Mouse (Mus musculus) adipocyte (in vitro differentiated cells): Measurements from ENCODE around the gene Gm37240.

Source experiments
- DNase-seq: peaks from one replicate; pipeline ENCODE4 v3.0.0-alpha.2; 2016; ENCODE audit warnings: low spot score

The Gm37240 gene

GRCm38 (mm10) chr3:85635126-85635419 lies 252.2 kb downstream of the Gm37240 start:
- DNase-seq: no peak

DNA sequence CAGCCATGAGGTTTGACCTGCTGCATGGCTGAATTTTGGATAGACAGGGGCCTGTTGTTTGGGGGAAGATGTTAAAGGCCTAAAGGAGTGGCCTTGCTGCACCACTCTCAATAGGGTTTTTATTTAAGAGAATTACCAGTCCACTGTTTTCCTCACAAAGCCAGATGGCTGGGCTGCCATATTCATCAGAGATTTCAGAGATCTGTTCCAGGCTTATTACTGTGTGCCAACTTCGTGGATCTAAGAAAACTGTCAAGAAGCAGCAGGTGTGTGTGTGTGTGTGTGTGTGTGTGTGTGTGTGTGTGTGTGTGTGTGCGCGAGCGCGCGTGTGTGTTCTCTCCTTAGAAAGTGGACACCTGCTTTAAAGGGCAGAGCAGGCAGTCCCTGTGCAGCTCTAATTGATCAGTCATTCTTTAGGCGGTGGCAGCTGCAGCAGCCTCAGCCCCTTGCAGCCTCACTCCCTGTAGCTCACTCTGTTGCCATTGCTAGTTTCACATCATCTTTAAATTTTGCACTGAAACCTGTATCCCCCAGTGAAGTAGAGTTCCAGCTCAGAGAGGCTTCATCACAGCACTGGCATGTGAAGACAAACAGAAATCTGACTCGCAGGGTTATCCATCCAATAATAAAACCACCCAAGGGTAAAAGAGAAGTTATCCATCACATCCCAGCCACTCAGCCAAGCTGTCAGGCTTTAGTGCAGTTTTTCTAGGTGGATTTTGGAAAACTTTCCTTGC lies 252.8 kb downstream of the Gm37240 start:
- DNase-seq: no peak

DNA sequence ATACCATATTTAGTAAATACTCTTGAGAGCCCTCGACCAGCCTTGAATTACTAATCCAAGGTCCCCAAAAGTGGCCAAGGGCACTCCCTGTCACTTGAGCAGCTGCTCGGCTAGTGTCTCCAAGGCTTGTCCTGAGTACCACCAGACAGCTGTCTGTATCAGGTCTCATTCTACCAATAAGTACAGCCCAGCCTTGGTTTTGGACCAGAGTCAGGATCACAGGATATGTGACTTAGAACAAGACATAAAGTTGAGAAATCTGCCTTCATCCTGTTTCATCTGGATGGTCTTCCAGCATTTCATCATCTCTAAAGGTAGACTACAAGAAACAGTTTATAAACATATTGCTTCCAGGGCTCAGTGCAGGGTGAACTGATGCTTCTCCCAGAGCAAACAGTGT lies 253.6 kb downstream of the Gm37240 start:
- no peak for DNase-seq

DNA sequence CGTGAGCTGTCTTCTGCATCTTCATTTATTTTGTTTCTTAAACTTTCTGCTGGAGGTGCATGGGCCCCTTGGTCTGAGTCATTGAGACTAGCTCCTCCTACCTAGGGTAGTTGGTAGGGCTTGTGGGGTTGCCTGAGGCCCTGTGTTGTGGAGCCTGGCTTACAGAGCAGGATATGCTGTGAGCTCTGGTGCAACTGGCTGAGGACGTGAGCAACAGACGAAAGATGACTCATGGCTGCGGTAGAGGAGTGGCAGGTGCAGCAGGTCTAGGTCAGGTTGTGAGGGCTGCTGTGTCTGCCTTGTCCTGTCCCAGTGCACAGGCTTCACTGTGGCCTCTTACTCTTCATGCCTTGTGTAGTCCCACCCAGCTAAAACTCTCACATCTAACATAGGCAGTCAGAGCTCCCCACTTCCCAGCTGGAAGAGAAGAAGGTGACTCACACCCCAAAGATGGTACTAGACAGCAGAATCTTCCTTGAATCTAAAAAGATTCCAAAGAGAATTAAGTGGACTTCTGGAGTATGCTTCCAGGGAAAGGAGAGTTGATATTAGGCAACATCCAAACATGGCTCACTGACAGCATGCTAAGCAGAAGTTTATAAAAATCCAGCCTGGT lies 257.3 kb downstream of the Gm37240 start:
- no peak for DNase-seq

DNA sequence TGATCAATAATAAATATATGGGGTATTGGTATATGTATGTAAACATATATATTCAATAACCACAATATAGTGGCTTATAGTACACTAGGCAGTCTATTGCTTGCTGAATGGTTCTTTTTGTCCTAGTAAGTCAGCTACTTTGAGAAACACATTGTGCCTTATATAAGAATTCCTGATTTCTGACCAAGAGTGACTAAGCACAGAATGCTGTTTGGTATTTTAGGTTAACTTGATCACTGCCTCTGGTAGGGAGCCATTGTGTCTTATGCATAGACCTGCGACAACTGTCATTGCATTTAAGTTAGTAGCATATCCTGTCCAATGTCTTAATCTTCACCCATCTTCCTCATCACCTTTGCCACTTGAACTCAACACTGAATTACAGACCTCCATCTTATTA lies 267.6 kb downstream of the Gm37240 start:
- DNase-seq: no peak

DNA sequence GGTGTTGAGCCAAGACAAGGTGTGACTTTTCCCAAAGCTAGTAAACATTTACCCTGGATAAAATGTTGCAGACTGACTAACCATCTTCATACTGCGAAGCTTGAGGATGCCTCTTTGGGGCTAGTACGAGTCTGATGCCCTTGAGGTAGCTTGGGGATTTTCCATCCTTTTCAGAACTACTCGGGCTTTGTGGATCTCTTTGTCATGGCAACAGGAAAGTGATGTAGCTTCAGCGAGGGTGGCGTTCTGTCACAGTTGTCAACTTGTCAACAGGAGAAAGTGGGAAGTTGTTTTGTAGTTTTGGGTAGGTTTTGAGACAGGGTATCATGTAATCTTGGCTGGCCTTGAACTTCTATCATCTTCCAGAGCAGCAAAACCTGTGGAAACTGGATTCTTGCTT lies 268.0 kb downstream of the Gm37240 start:
- DNase-seq: no peak

GRCm38 (mm10) chr3:85618885-85619284 lies 268.4 kb downstream of the Gm37240 start:
- no peak for DNase-seq

DNA sequence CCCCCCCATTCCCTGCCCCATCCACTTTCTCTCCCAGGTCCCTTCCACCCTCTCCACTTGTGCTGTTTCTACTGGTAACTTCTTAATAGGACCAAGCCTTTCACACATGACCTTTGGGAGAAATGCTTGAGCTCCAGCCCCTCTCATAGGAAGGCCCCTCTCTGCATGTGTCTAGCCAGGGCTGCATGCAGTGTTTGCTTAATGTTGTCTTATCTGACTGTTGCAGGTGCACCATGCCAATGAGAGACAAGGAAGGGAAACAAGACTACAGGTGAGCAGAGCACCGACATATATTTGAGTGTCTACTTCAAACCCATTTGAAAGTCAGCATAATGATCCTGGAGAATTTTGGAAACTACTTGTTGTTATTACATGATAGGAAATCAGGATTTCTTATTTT lies 270.9 kb downstream of the Gm37240 start:
- DNase-seq: no peak

- no peak for DNase-seq
Observed at GRCm38 (mm10) chr3:85607753-85608152, 279.6 kb downstream of the Gm37240 start.

- DNase-seq: no peak
Observed at GRCm38 (mm10) chr3:85606912-85607311, 280.4 kb downstream of the Gm37240 start.

GRCm38 (mm10) chr3:85603811-85604210 lies 283.5 kb downstream of the Gm37240 start:
- DNase-seq: no peak

DNA sequence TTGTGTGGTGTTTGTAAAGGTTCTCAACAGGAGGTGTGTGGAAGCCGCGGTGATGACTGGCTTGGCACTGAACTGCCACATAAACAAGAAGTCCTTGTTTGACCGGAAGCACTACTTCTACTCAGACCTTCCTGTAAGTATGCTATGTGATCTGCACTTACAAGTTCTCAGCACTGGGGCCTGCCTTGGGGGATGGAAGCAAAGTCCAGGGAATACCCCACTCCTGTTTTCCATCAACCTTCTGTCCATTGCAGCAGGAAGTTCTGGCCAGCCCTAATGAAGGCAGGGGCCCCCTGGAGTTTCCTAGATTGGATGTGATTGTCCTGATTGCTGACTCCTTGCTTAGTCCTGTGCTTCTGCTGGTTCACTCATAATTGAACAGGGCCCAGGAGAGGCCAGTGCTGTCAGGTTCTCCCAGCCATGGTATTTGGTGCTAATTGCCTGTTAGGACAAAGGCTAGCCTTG lies 285.4 kb downstream of the Gm37240 start:
- DNase-seq: no peak

DNA sequence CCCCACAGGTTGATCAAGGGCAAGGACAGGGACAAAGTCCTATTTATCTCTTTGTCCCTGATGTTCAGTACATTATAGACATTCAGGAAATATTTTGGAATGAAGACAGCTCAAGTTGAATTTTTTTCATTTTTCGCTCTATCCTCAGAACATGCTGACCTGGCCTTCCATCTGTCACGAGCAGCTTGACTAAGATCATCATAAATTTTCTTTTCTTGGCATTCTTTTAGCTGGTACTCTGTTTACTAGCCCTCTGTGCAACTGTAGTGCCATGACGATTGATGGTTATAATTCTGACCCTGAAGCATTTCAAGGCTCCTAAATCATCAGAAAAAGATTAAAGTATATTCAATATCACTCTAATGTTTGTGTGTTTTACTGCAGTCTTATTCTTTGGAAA lies 287.8 kb downstream of the Gm37240 start:
- no peak for DNase-seq

- no peak for DNase-seq
Observed at GRCm38 (mm10) chr3:85594452-85594851, 292.9 kb downstream of the Gm37240 start.

- no peak for DNase-seq
Observed at GRCm38 (mm10) chr3:85592640-85593252, 294.6 kb downstream of the Gm37240 start.

- DNase-seq: no peak
Observed at GRCm38 (mm10) chr3:85592067-85592466, 295.3 kb downstream of the Gm37240 start.

DNA sequence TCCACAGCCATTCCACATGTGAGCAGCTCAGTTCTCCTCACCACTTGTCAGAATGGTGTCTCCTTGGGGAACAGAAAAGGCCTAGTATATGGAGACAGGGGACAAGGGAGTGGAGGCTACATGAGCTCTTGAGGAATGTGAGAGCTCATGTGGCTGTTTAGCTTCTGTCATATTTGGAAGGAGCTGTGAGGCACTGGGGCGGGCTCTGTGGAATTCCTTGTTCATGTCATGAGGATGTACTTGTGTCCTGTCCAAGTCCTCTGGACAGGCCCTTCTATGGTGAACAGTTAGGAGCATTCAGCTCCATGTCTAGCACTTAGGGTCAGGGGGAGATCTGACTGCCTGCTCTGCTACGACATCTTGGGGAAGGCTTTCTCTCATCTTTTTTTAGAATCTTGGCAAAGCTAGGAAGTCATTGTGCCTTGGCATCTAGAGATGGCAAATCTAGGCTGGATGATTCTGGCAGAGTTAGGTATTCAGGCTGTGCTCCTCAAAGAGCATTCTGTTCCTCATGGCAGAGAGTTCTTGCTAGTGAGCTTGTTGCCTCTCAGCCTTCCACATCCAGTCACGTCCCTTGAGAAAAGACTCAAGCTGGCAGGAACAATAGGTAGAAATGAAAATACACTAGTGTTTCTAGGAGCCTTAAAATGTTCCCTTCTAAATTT lies 297.1 kb downstream of the Gm37240 start:
- peak; percentile 37 for DNase-seq

- no peak for DNase-seq
Observed at GRCm38 (mm10) chr3:85588701-85589100, 298.6 kb downstream of the Gm37240 start.

GRCm38 (mm10) chr3:85584966-85585365 lies 302.4 kb downstream of the Gm37240 start:
- no peak for DNase-seq

- no peak for DNase-seq
Observed at GRCm38 (mm10) chr3:85583194-85583593, 304.1 kb downstream of the Gm37240 start.

DNA sequence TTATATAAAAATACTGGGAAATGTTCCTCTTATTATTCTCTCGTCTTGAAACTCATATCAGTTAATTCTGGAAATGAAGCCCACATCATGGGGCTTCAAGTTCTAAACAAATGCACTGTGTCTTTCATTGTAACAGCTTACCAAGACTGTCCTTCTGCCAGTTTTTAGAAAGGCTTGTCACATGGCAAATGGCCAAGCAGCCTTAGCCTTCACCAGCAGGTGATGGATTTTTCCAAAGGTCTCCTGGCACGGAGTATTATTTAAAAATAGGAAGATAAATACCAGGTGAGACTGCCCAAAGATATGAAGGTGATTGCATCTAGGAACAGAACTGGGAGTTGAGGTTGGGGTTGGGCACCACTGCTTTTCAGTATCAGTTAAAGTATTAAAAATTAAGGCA lies 304.6 kb downstream of the Gm37240 start:
- DNase-seq: no peak

DNA sequence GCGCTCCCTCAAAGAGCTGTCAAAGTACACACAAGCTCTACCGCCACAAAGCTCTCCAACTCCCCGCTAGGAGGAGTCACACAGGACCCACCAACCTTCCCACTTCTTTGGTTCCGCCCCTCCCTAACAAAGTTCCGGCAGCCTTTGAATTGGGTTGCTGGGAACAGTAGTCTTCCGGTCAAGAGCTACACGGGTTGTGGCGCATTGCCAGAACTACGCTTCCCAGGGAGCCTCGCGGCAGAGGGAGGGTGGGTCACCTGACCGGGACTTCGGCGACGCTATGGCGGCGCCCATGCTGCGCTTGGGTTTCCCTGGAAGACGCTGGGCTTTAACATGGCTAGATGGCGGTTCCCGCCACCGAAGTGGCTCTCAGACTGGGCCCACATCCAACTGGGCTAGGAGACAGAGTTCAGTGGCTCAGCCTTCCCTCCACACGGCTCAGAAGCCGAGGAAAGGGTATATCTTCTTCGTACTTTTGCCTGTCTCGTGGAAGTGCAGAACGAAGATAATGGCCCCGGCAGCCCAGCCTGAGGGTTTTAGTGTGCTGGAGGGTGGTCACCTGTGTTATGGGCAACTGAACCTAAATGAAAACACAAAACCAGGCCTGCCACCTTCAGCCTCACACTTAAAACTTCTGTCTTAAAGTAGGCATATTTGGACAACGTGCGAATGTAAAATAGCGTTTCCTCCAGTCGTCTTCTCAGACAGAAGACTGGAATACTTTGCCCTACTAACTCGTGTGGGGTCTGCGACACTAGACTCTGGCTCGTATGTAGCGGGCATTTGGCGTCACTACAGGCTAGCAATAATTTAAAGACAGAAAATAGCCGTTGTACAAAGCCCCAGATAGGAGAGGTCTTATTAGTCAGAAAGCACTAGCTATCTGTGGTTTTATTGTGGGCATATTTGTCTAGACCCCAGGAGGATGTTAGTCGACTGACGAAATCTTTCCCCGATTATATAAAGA lies 313.2 kb downstream of the Gm37240 start, which contains the start of gene Gatb:
Gene Gatb (plus strand): TSS at position 256 of the 967 bp plus-strand sequence.
- peak; percentile 100 for DNase-seq
